Comparison of ENCODE assay signal across 20 mouse cellular contexts in genomic region chr11:67075036-67075435, GRCm38 (mm10). TPM values are rescaled to one million over a fixed set of nuclear protein-coding genes. Genes with fewer than 3 reads are reported as not detected.
DNase-seq lines count a peak whose midpoint lies in the region; ATAC-seq lines count a peak whose summit lies in the region.
"Had no signal": no experiment of that assay in that cellular context is flagged by ENCODE, and none has a peak within 500 bp of the region (broad histone marks: within the 10 kb centered on the region; RNA-seq: fewer than 3 reads in every experiment).

No protein-coding gene starts in this region.

- no peaks in the 10 kb centered on the region for H3K27me3 ChIP-seq in hindbrain, embryonic 10.5 days (ENCODE audit: insufficient read depth, poor library complexity, severe bottlenecking)
- no peaks in the 10 kb centered on the region for H3K27me3 ChIP-seq in hindbrain, embryonic 16.5 days (replicated peaks; ENCODE audit: control insufficient read depth, insufficient read depth, low read length)
- H3K27me3 ChIP-seq: intestine, embryonic 15.5 days; lung, embryonic 15.5 days; neural tube, embryonic 15.5 days had no signal

- no peaks in the 10 kb centered on the region for H3K36me3 ChIP-seq in hindbrain, embryonic 10.5 days
- no peaks in the 10 kb centered on the region for H3K36me3 ChIP-seq in hindbrain, embryonic 16.5 days (ENCODE audit: control insufficient read depth, insufficient read depth, low read length)
- H3K36me3 ChIP-seq: intestine, embryonic 15.5 days; liver, embryonic 12.5 days; lung, embryonic 15.5 days; neural tube, embryonic 15.5 days had no signal

- H3K4me1 ChIP-seq in hindbrain, embryonic 10.5 days (replicated peaks) = peaks cover 18% of the 10 kb centered on the region
- H3K4me1 ChIP-seq in hindbrain, embryonic 16.5 days (ENCODE audit: control insufficient read depth, insufficient read depth, low read depth, low read length) = no peaks in the 10 kb centered on the region
- H3K4me1 ChIP-seq: lung, embryonic 15.5 days; neural tube, embryonic 15.5 days had no signal

- 54% methylated on average over 3 of the region's 3 CpGs for WGBS in hindbrain, embryonic 10.5 days
- 36% methylated on average over 3 of the region's 3 CpGs for WGBS in hindbrain, embryonic 16.5 days

- H3K9me3 ChIP-seq in hindbrain, embryonic 10.5 days = no peaks in the 10 kb centered on the region
- no peaks in the 10 kb centered on the region for H3K9me3 ChIP-seq in hindbrain, embryonic 16.5 days (ENCODE audit: control insufficient read depth, low read length)
- H3K9me3 ChIP-seq: intestine, embryonic 15.5 days; liver, embryonic 12.5 days; lung, embryonic 15.5 days; neural tube, embryonic 15.5 days had no signal

- H3K9ac ChIP-seq in hindbrain, embryonic 16.5 days (ENCODE audit: low read depth, low read length) = no peak overlapping the region
- H3K9ac ChIP-seq: intestine, embryonic 15.5 days; liver, embryonic 12.5 days; lung, embryonic 15.5 days; neural tube, embryonic 15.5 days had no signal

- ATAC-seq in hindbrain, embryonic 16.5 days = no peak
- ATAC-seq: intestine, embryonic 15.5 days; liver, embryonic 12.5 days had no signal

- H3K27ac ChIP-seq in hindbrain, embryonic 10.5 days = peak overlapping the region; percentile 76
- no peak overlapping the region for H3K27ac ChIP-seq in hindbrain, embryonic 16.5 days (ENCODE audit: low read depth, low read length)
- H3K27ac ChIP-seq: intestine, embryonic 15.5 days; kidney, postnatal 0 days; liver, embryonic 12.5 days; lung, embryonic 15.5 days; macrophage; neural tube, embryonic 15.5 days had no signal

- no peak overlapping the region for H3K4me3 ChIP-seq in hindbrain, embryonic 10.5 days
- H3K4me3 ChIP-seq in hindbrain, embryonic 16.5 days (ENCODE audit: low read length) = no peak overlapping the region
- H3K4me3 ChIP-seq: erythroblast, embryonic 14.5 days; intestine, embryonic 15.5 days; liver, embryonic 12.5 days; lung, embryonic 15.5 days; neural tube, embryonic 15.5 days had no signal

- no peak for DNase-seq in hindbrain, embryonic 10.5 days (ENCODE audit: low spot score)
- peak; percentile 63 for DNase-seq in Muller cell, postnatal 12 days (ENCODE audit: inconsistent ontology term)
- DNase-seq in brain, adult 2 months (ENCODE audit: low read depth, low spot score) = peak; percentile 20
- DNase-seq in mesoderm, embryonic 11.5 days (ENCODE audit: low read depth, low spot score) = peak; percentile 48
- DNase-seq in spleen, postnatal 14 days (ENCODE audit: low spot score in 2 of 2) = no peak
- DNase-seq in layer of hippocampus, adult 18-20 months (ENCODE audit: low spot score in 2 of 2) = no peak
- DNase-seq: cerebellum, adult 11 months; heart, adult 11 months; layer of hippocampus, adult 9-11 months; thymus, postnatal 36 days had no signal

- no peak overlapping the region for H3K4me2 ChIP-seq in hindbrain, embryonic 16.5 days (ENCODE audit: low read length)
- H3K4me2 ChIP-seq: intestine, embryonic 15.5 days; liver, embryonic 12.5 days; lung, embryonic 15.5 days; neural tube, embryonic 15.5 days had no signal

RNA-seq across cellular contexts. Expression of gene Myh3, which starts 3.1 kb away (rescaled TPM):
- polyA plus RNA-seq in hindbrain, embryonic 10.5 days (2016; fragmentation: Nextera tagmentation; extraction: Ambion mirVana) = 0.49 and 0.69 TPM in 2 replicates
- 0.29 and 11.0 TPM in 2 replicates for polyA plus RNA-seq in hindbrain, embryonic 16.5 days (2015; fragmentation: Nextera tagmentation; extraction: Ambion mirVana)
- total RNA-seq in layer of hippocampus, adult 18-20 months (2021) = under 1 TPM; 0.57 to 0.61 TPM
- total RNA-seq: hematopoietic stem cell, adult 5-6 weeks; monocyte, adult 5-6 weeks had no signal
- polyA plus RNA-seq: erythroblast, embryonic 14.5 days had no signal

RNA-seq across cellular contexts. Expression of gene Sco1, which starts 22.6 kb away (rescaled TPM):
- polyA plus RNA-seq in hindbrain, embryonic 10.5 days (2016; fragmentation: Nextera tagmentation; extraction: Ambion mirVana) = 18.0 and 22.3 TPM in 2 replicates
- 9.6 and 12.0 TPM in 2 replicates for polyA plus RNA-seq in hindbrain, embryonic 16.5 days (2015; fragmentation: Nextera tagmentation; extraction: Ambion mirVana)
- 10 to 100 TPM; 10.3 TPM for total RNA-seq in layer of hippocampus, adult 18-20 months (2021)

RNA-seq across cellular contexts. Expression of gene Adprm, which starts 22.6 kb away (rescaled TPM):
- polyA plus RNA-seq in hindbrain, embryonic 10.5 days (2016; fragmentation: Nextera tagmentation; extraction: Ambion mirVana) = 28.3 and 30.4 TPM in 2 replicates
- 30.3 and 30.8 TPM in 2 replicates for polyA plus RNA-seq in hindbrain, embryonic 16.5 days (2015; fragmentation: Nextera tagmentation; extraction: Ambion mirVana)
- total RNA-seq in layer of hippocampus, adult 18-20 months (2021) = 10 to 100 TPM; 21.1 to 23.0 TPM

RNA-seq across cellular contexts. Expression of gene Tmem220, which starts 50.1 kb away (rescaled TPM):
- 0.43 and 1.5 TPM in 2 replicates for polyA plus RNA-seq in hindbrain, embryonic 10.5 days (2016; fragmentation: Nextera tagmentation; extraction: Ambion mirVana)
- polyA plus RNA-seq in hindbrain, embryonic 16.5 days (2015; fragmentation: Nextera tagmentation; extraction: Ambion mirVana) = 0.50 and 0.57 TPM in 2 replicates
- under 1 TPM; 0.61 to 0.67 TPM for total RNA-seq in layer of hippocampus, adult 18-20 months (2021)
- total RNA-seq: monocyte, adult 5-6 weeks had no signal
- polyA plus RNA-seq: erythroblast, embryonic 14.5 days had no signal

Comparison
In these comparisons a context has a peak if more than half of its experiments do, and no peak if none do; other contexts are left out.
1. DNase-seq: peak in Muller cell, postnatal 12 days (single experiment), brain, adult 2 months (single experiment) and mesoderm, embryonic 11.5 days (single experiment); none in hindbrain, embryonic 10.5 days (single experiment), spleen, postnatal 14 days (0 of 2) and layer of hippocampus, adult 18-20 months (0 of 2).